Mouse (Mus musculus): ENCODE measurements around the gene Gm21970. TPM values are rescaled to one million over a fixed set of nuclear protein-coding genes. Genes with fewer than 3 reads are reported as not detected.

The Gm21970 gene
- polyA plus RNA-seq, 2 experiments: 0.04 TPM; not detected in 1

DNA sequence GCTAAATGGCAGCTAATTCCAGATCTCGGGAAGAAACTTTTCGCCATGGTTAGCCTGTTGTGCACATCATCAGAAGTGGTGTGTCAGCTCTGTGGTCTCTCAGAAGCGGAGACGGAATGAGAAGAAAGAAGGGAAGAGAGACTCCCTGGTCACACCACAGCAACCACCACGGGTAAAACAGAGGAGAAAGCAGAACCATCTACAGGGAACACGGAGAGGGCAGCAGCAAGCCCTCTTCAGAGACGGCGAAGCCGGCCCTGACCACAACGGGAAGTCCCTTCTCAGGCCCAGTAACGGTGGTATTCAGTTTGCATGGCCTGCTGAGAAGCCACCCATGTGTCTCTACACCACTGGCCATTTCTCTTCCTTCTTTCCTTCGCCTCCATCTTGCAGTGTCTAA is 36.4 kb upstream of the Gm21970 start:
- H3K9me3 ChIP-seq (ENCODE audit: control insufficient read depth, low read length): no peaks in the 10 kb centered on the region
- H3K4me2 ChIP-seq (ENCODE audit: low read depth): no peak overlapping the region; the same call in 1 of the 2 replicates
- no peak overlapping the region; the same call in 1 of the 2 replicates for H3K9ac ChIP-seq (replicated peaks)
- H3K4me1 ChIP-seq (replicated peaks; ENCODE audit: control insufficient read depth in 2 of 2, insufficient read depth in 2 of 2, low read length in 1 of 2): peaks cover 26 to 51% of the 10 kb centered on the region in 2 experiments
- DNase-seq (ENCODE audit: low read depth in 3 of 3, low spot score in 3 of 3) (no peak), ATAC-seq (ENCODE audit: insufficient read depth) (no peak)
- WGBS (ENCODE audit: insufficient replicate concordance): 35% methylated on average over 12 of the region's 12 CpGs
- H3K27me3 ChIP-seq (ENCODE audit: control insufficient read depth, insufficient read depth, low read length): no peaks in the 10 kb centered on the region
- TF ChIP-seq EP300 (IDR thresholded peaks at IDR 0.05; ENCODE audit: low read depth) (no peak), CTCF (IDR thresholded peaks at IDR 0.05; ENCODE audit: low read depth) (no peak)
- no peak overlapping the region for H3K4me3 ChIP-seq (ENCODE audit: insufficient read depth in 1 of 2, low read depth in 2 of 2, low read length in 2 of 2)
- peak overlapping the region; percentile 96 for H3K27ac ChIP-seq
- no peaks in the 10 kb centered on the region for H3K36me3 ChIP-seq (replicated peaks; ENCODE audit: control insufficient read depth, insufficient read depth, low read depth)

DNA sequence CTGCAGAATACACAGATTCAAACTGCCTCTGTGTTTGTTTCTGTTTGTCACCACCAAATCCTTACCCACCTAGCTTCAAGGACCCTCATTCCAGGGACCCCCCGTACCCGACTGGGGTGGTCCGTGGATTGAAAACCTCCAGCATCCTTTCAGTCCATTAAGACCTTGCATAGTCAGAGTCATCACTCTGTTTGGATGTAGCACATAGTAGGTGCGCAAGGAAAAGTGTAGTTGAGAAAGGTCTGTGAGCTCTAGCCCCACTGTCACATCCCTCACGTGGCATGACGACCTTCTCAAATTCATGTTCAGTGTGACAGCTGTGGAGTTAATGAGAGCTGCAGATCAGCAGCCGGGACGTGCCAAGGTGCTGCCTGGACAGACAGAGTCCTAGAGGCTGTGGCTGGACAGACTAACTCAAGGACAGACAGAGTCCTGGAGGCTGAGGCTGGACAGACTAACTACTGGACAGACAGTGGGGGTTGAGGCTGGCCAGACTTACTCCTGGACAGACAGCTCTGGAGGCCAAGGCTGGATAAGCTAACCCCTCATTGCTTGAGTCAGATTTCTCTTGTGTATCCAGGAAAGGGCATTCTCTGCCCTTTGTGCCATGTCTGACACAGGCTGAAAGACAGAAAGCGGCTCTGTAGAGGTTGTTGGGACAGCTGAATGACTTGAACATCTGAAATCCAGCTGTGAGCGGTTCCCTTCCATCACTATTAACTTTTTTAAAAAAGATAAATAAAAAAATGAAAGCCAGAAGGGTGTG is 34.6 kb upstream of the Gm21970 start:
- H3K27ac ChIP-seq: no peak overlapping the region; the same call in 1 of the 2 replicates
- H3K9ac ChIP-seq (replicated peaks): no peak overlapping the region
- H3K4me2 ChIP-seq (ENCODE audit: low read depth): no peak overlapping the region
- no peak for ATAC-seq (ENCODE audit: insufficient read depth)
- H3K27me3 ChIP-seq (ENCODE audit: control insufficient read depth, insufficient read depth, low read length): no peaks in the 10 kb centered on the region
- no peaks in the 10 kb centered on the region for H3K36me3 ChIP-seq (replicated peaks; ENCODE audit: control insufficient read depth, insufficient read depth, low read depth)
- H3K9me3 ChIP-seq (ENCODE audit: control insufficient read depth, low read length): no peaks in the 10 kb centered on the region
- 76% methylated on average over 10 of the region's 10 CpGs for WGBS (ENCODE audit: insufficient replicate concordance)
- H3K4me3 ChIP-seq (ENCODE audit: insufficient read depth in 1 of 2, low read depth in 2 of 2, low read length in 2 of 2): no peak overlapping the region
- no peak for DNase-seq (ENCODE audit: low read depth in 3 of 3, low spot score in 3 of 3)
- peaks cover 26 to 54% of the 10 kb centered on the region in 2 experiments for H3K4me1 ChIP-seq (replicated peaks; ENCODE audit: control insufficient read depth in 2 of 2, insufficient read depth in 2 of 2, low read length in 1 of 2)
- TF ChIP-seq CTCF (IDR thresholded peaks at IDR 0.05; ENCODE audit: low read depth): no peak
- TF ChIP-seq EP300 (IDR thresholded peaks at IDR 0.05; ENCODE audit: low read depth): no peak

DNA sequence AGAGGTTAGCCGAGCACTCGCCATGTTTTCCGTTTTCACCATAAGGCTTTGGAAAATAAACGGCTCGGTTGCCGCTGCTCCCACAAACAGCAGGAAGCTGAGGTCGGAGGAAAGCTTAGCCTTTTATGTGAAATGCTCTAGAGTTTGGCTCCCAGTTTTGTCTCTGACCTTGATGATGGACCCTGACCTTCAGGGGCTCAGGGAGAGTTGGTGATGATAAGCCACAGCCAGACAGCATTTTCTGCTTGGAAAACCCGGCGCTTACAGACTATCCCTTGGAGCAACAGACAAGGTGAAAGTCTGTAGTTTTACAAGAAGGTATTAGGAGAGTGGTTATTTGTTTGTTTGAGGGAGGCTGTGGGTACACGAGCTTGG is 34.0 kb upstream of the Gm21970 start:
- peaks cover 23 to 55% of the 10 kb centered on the region in 2 experiments for H3K4me1 ChIP-seq (replicated peaks; ENCODE audit: control insufficient read depth in 2 of 2, insufficient read depth in 2 of 2, low read length in 1 of 2)
- DNase-seq (ENCODE audit: low read depth in 3 of 3, low spot score in 3 of 3): no peak

DNA sequence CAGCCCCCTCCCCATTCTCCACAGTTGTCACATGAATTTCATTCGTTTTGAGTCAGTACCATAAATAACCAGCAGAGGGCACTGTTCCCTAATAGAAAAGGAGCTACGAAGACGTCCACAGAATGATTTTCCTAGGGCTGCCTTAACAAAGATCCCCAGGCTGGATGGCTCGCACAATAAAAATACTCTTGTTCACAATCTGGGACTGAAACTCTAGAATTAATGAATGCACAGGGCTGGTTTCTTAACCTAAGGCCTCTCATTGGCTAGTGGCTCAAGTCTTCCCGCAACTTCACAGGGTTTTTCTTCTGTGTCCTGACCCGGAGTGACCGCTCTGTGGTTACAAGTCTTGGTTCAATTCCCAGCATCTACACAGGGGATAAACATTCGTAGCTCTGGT is 33.0 kb upstream of the Gm21970 start:
- no peaks in the 10 kb centered on the region for H3K36me3 ChIP-seq (replicated peaks; ENCODE audit: control insufficient read depth, insufficient read depth, low read depth)
- H3K4me2 ChIP-seq (ENCODE audit: low read depth): no peak overlapping the region
- no peaks in the 10 kb centered on the region for H3K9me3 ChIP-seq (ENCODE audit: control insufficient read depth, low read length)
- 41% methylated on average over 8 of the region's 8 CpGs for whole genome bisulfite sequencing (ENCODE audit: insufficient replicate concordance)
- no peak overlapping the region for H3K4me3 ChIP-seq (ENCODE audit: insufficient read depth in 1 of 2, low read depth in 2 of 2, low read length in 2 of 2)
- peaks cover 18 to 58% of the 10 kb centered on the region in 2 experiments for H3K4me1 ChIP-seq (replicated peaks; ENCODE audit: control insufficient read depth in 2 of 2, insufficient read depth in 2 of 2, low read length in 1 of 2)
- TF ChIP-seq CTCF (IDR thresholded peaks at IDR 0.05; ENCODE audit: low read depth) (peak; percentile 79), EP300 (IDR thresholded peaks at IDR 0.05; ENCODE audit: low read depth) (peak; percentile 33; the same call in 1 of the 2 replicates)
- H3K27ac ChIP-seq: no peak overlapping the region; the same call in 1 of the 2 replicates
- H3K9ac ChIP-seq (replicated peaks): no peak overlapping the region
- H3K27me3 ChIP-seq (ENCODE audit: control insufficient read depth, insufficient read depth, low read length): no peaks in the 10 kb centered on the region
- no peak for ATAC-seq (ENCODE audit: insufficient read depth)
- peak in 2 of 3 experiments; percentile 65 to 69 for DNase-seq (ENCODE audit: low read depth in 3 of 3, low spot score in 3 of 3)

More for the DNA sequence above, 34.0 kb upstream of the Gm21970 start:
- Histone ChIP-seq H3K36me3 (replicated peaks; ENCODE audit: control insufficient read depth, insufficient read depth, low read depth) (no peaks in the 10 kb centered on the region), H3K9me3 (ENCODE audit: control insufficient read depth, low read length) (no peaks in the 10 kb centered on the region), H3K9ac (replicated peaks) (no peak overlapping the region), H3K4me2 (ENCODE audit: low read depth) (no peak overlapping the region), H3K4me3 (ENCODE audit: insufficient read depth in 1 of 2, low read depth in 2 of 2, low read length in 2 of 2) (no peak overlapping the region), H3K27ac (no peak overlapping the region), H3K27me3 (ENCODE audit: control insufficient read depth, insufficient read depth, low read length) (no peaks in the 10 kb centered on the region)
- no peak for ATAC-seq (ENCODE audit: insufficient read depth)
- 64% methylated on average over 10 of the region's 10 CpGs for WGBS (ENCODE audit: insufficient replicate concordance)
- TF ChIP-seq EP300 (IDR thresholded peaks at IDR 0.05; ENCODE audit: low read depth) (no peak), CTCF (IDR thresholded peaks at IDR 0.05; ENCODE audit: low read depth) (no peak)

DNA sequence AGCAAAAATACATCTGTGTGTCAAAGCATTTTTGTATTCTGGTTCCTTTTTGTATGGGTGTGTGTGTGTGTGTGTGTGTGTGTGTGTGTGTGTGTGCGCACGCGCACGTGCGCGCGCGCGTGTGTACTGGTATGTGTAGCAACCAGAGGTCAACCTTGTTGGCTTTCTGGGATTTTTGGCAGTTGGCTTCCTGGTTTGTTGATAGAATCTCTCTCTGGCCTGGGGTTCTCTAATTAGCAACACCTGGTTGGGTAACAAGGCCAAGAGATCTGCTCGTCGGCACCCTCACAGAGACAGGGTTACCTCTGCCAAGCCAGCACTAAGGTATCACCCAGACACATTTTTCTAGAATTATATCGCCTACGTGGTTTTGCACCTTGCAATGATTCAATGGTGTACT is 32.0 kb upstream of the Gm21970 start:
- WGBS (ENCODE audit: insufficient replicate concordance): 84% methylated on average over 13 of the region's 13 CpGs
- H3K36me3 ChIP-seq (replicated peaks; ENCODE audit: control insufficient read depth, insufficient read depth, low read depth): no peaks in the 10 kb centered on the region
- no peak overlapping the region for H3K27ac ChIP-seq
- TF ChIP-seq EP300 (IDR thresholded peaks at IDR 0.05; ENCODE audit: low read depth) (no peak), CTCF (IDR thresholded peaks at IDR 0.05; ENCODE audit: low read depth) (no peak)
- H3K27me3 ChIP-seq (ENCODE audit: control insufficient read depth, insufficient read depth, low read length): no peaks in the 10 kb centered on the region
- no peak overlapping the region for H3K9ac ChIP-seq (replicated peaks)
- no peak for ATAC-seq (ENCODE audit: insufficient read depth)
- no peak overlapping the region for H3K4me3 ChIP-seq (ENCODE audit: insufficient read depth in 1 of 2, low read depth in 2 of 2, low read length in 2 of 2)
- no peak for DNase-seq (ENCODE audit: low read depth in 3 of 3, low spot score in 3 of 3)
- peaks cover 10 to 55% of the 10 kb centered on the region in 2 experiments for H3K4me1 ChIP-seq (replicated peaks; ENCODE audit: control insufficient read depth in 2 of 2, insufficient read depth in 2 of 2, low read length in 1 of 2)
- H3K4me2 ChIP-seq (ENCODE audit: low read depth): no peak overlapping the region
- H3K9me3 ChIP-seq (ENCODE audit: control insufficient read depth, low read length): no peaks in the 10 kb centered on the region

All from liver, embryonic 14.5 days (tissue).